Mouse (Mus musculus) liver, postnatal 0 days (tissue): ENCODE data around the gene Megf9. TPM values are rescaled to one million over a fixed set of nuclear protein-coding genes. Genes with fewer than 3 reads are reported as not detected.

Source experiments
- ATAC-seq: fragments of 200-750 bp; cut with Nextera tagmentation; 2 replicates; pipeline ENCODE4 v1.8.0; 2017; ENCODE audit warnings: mild to moderate bottlenecking, moderate library complexity
- DNase-seq: peaks from one replicate; pipeline ENCODE4 v3.0.0-alpha.2; 2016
- H3K27ac ChIP-seq: fragments of 300-500 bp; sonication (generic); 2 replicates; pipeline ENCODE4 v1.5.1; 2014; ENCODE audit warnings: antibody characterized with exemption, moderate library complexity, mild to moderate bottlenecking, low read depth
- H3K27me3 ChIP-seq: fragments of 300-500 bp; sonication (generic); 2 replicates; pipeline ENCODE4 v1.6.1; 2014; ENCODE audit warnings: low read length, control low read depth, mixed read lengths; ENCODE audit not compliant: insufficient read depth
- H3K36me3 ChIP-seq: fragments of 300-500 bp; sonication (generic); replicated peaks from 2 replicates; pipeline ENCODE4 v1.6.1; 2014; ENCODE audit warnings: mild to moderate bottlenecking, control low read depth, low read length, moderate library complexity, mixed read lengths; ENCODE audit not compliant: insufficient read depth
- H3K4me1 ChIP-seq: fragments of 300-500 bp; sonication (generic); 2 replicates; pipeline ENCODE4 v1.6.1; 2014; ENCODE audit warnings: antibody characterized with exemption, mild to moderate bottlenecking, control low read depth; ENCODE audit not compliant: insufficient read depth
- H3K4me2 ChIP-seq: fragments of 300-500 bp; sonication (generic); 2 replicates; pipeline ENCODE4 v1.6.1; 2014; ENCODE audit warnings: low read depth, mild to moderate bottlenecking, low read length, moderate library complexity, mixed read lengths
- H3K4me3 ChIP-seq: fragments of 300-500 bp; sonication (generic); 2 replicates; pipeline ENCODE4 v1.5.1; 2014; ENCODE audit warnings: low read depth, low read length
- H3K9ac ChIP-seq: fragments of 300-500 bp; sonication (generic); replicated peaks from 2 replicates; pipeline ENCODE4 v1.6.1; 2014; ENCODE audit warnings: mild to moderate bottlenecking, moderate library complexity
- H3K9me3 ChIP-seq: fragments of 300-500 bp; sonication (generic); 2 replicates; pipeline ENCODE4 v1.6.1; 2016; ENCODE audit warnings: mild to moderate bottlenecking, control low read depth, low read length, mixed read lengths
- CTCF ChIP-seq: sonication (generic); IDR thresholded peaks from 2 replicates; pipeline ENCODE4 v1.5.1; 2016; ENCODE audit warnings: antibody characterized with exemption, low read depth
- EP300 ChIP-seq: IDR thresholded peaks from 2 replicates; pipeline ENCODE4 v1.6.1; 2016; ENCODE audit warnings: antibody characterized with exemption, low read depth, mild to moderate bottlenecking
- WGBS: fragments of 180-500 bp; shearing (Covaris S2); extraction: QIAGEN DNeasy Blood & Tissue Kit; methylation state at CpG from one replicate; pipeline ENCODE4 v1.1.7; 2014; ENCODE audit not compliant: insufficient replicate concordance; 5-methylcytosine and 5-hydroxymethylcytosine counted together
- polyA plus RNA-seq: library from polyadenylated mRNA; unstranded; fragments of >200 nt; fragmentation: Nextera tagmentation; extraction: Ambion mirVana; gene quantifications from 2 replicates; pipeline ENCODE4 v1.2.1, GENCODE M21; 2015

Gene Megf9
- polyA plus RNA-seq = 7.2 and 9.4 TPM in 2 replicates

GRCm38 (mm10) chr4:70534891-70535269, at the start of gene Megf9:
TSS of gene Megf9 (minus strand) at chr4:70534995.
- 1% methylated on average over 41 of the region's 46 CpGs for WGBS
- Histone ChIP-seq H3K4me2 (peak within 1 kb of the TSS; percentile 95), H3K27me3 (no peaks in the 10 kb centered on the region), H3K9ac (peak within 1 kb of the TSS; percentile 88), H3K4me1 (peaks cover 16% of the 10 kb centered on the region), H3K9me3 (no peaks in the 10 kb centered on the region), H3K27ac (peak within 1 kb of the TSS; percentile 93), H3K36me3 (no peaks in the 10 kb centered on the region), H3K4me3 (peak within 1 kb of the TSS; percentile 85)
- DNase-seq (peak; percentile 97), ATAC-seq (peak; percentile 94)
- TF ChIP-seq CTCF (peak; percentile 18; the same call in 1 of the 2 replicates), EP300 (no peak)

GRCm38 (mm10) chr4:70579654-70580053, 44.9 kb upstream of the Megf9 start:
- H3K27ac ChIP-seq = no peak overlapping the region
- ATAC-seq (no peak), DNase-seq (peak; percentile 41)
- no peaks in the 10 kb centered on the region for H3K27me3 ChIP-seq
- H3K36me3 ChIP-seq = no peaks in the 10 kb centered on the region
- H3K4me1 ChIP-seq = no peaks in the 10 kb centered on the region
- no peak overlapping the region for H3K9ac ChIP-seq
- WGBS = 58% methylated on average over 3 of the region's 3 CpGs
- H3K4me2 ChIP-seq = no peak overlapping the region
- H3K4me3 ChIP-seq = no peak overlapping the region
- peak; percentile 74 for TF ChIP-seq CTCF
- no peak for TF ChIP-seq EP300
- H3K9me3 ChIP-seq = no peaks in the 10 kb centered on the region

GRCm38 (mm10) chr4:70578301-70578700, 43.5 kb upstream of the Megf9 start:
- H3K9me3 ChIP-seq = no peaks in the 10 kb centered on the region
- no peak overlapping the region for H3K27ac ChIP-seq
- H3K4me1 ChIP-seq = no peaks in the 10 kb centered on the region
- no peak for ATAC-seq
- TF ChIP-seq EP300 (no peak), CTCF (no peak)
- no peak overlapping the region for H3K9ac ChIP-seq
- no peaks in the 10 kb centered on the region for H3K36me3 ChIP-seq
- H3K4me2 ChIP-seq = no peak overlapping the region
- H3K27me3 ChIP-seq = no peaks in the 10 kb centered on the region
- no peak for DNase-seq
- 43% methylated on average over 3 of the region's 3 CpGs for WGBS
- no peak overlapping the region for H3K4me3 ChIP-seq

- H3K36me3 ChIP-seq = no peaks in the 10 kb centered on the region
- H3K9ac ChIP-seq = no peak overlapping the region
- H3K4me2 ChIP-seq = no peak overlapping the region
- no peaks in the 10 kb centered on the region for H3K9me3 ChIP-seq
- no peak overlapping the region for H3K27ac ChIP-seq
- ATAC-seq = no peak
- H3K27me3 ChIP-seq = no peaks in the 10 kb centered on the region
- H3K4me3 ChIP-seq = no peak overlapping the region
- DNase-seq = no peak
- TF ChIP-seq EP300 = no peak
- TF ChIP-seq CTCF = no peak
- H3K4me1 ChIP-seq = no peaks in the 10 kb centered on the region
Measured at GRCm38 (mm10) chr4:70576096-70576495, 41.3 kb upstream of the Megf9 start.

- H3K9ac ChIP-seq = no peak overlapping the region
- DNase-seq (no peak), ATAC-seq (no peak)
- TF ChIP-seq EP300 (no peak), CTCF (no peak)
- H3K4me2 ChIP-seq = no peak overlapping the region
- H3K4me1 ChIP-seq = no peaks in the 10 kb centered on the region
- H3K27me3 ChIP-seq = no peaks in the 10 kb centered on the region
- no peak overlapping the region for H3K4me3 ChIP-seq
- no peaks in the 10 kb centered on the region for H3K36me3 ChIP-seq
- H3K27ac ChIP-seq = no peak overlapping the region
- H3K9me3 ChIP-seq = no peaks in the 10 kb centered on the region
- 74% methylated on average over 2 of the region's 2 CpGs for WGBS
Measured at GRCm38 (mm10) chr4:70573926-70574325, 39.1 kb upstream of the Megf9 start.

- Histone ChIP-seq H3K4me3 (no peak overlapping the region), H3K9ac (no peak overlapping the region), H3K36me3 (no peaks in the 10 kb centered on the region), H3K4me2 (peak overlapping the region; percentile 1), H3K27ac (peak overlapping the region; percentile 77), H3K4me1 (peaks cover 5% of the 10 kb centered on the region; the same call in 1 of the 2 replicates), H3K27me3 (no peaks in the 10 kb centered on the region), H3K9me3 (no peaks in the 10 kb centered on the region)
- TF ChIP-seq CTCF (no peak), EP300 (no peak)
- DNase-seq (no peak), ATAC-seq (peak; percentile 22)
- 39% methylated on average over 2 of the region's 2 CpGs for WGBS
Measured at GRCm38 (mm10) chr4:70553888-70554287, 19.1 kb upstream of the Megf9 start.
